Mouse (Mus musculus) kidney, embryonic 14.5 days (tissue): ENCODE results near the gene Anln. TPM values are rescaled to one million over a fixed set of nuclear protein-coding genes. Genes with fewer than 3 reads are reported as not detected.
"Not testable (repeated sequence)": the region's sequence is repeated elsewhere in the genome, so short reads cannot be mapped to it uniquely, and the experiment has no call there.

ENCODE experiments used
- ATAC-seq: fragments of 200-750 bp; cut with Nextera tagmentation; 2 replicates; pipeline ENCODE4 v1.8.0; 2017; ENCODE audit warnings: moderate number of reproducible peaks, mild to moderate bottlenecking, moderate TSS enrichment, moderate library complexity; ENCODE audit not compliant: low FRiP score, low TSS enrichment
- H3K27ac ChIP-seq: fragments of 300-500 bp; sonication (generic); 2 replicates; pipeline ENCODE4 v1.5.1; 2014; ENCODE audit warnings: low read depth, mild to moderate bottlenecking, low read length, moderate library complexity, mixed read lengths
- H3K27me3 ChIP-seq: fragments of 300-500 bp; sonication (generic); 2 replicates; pipeline ENCODE4 v1.6.1; 2014; ENCODE audit warnings: mild to moderate bottlenecking, low read length; ENCODE audit not compliant: control insufficient read depth, insufficient read depth
- H3K36me3 ChIP-seq: fragments of 300-500 bp; sonication (generic); 2 replicates; pipeline ENCODE4 v1.6.1; 2014; ENCODE audit warnings: low read length, mixed read lengths; ENCODE audit not compliant: control insufficient read depth, insufficient read depth
- H3K4me1 ChIP-seq: fragments of 300-500 bp; sonication (generic); 2 replicates; pipeline ENCODE4 v1.6.1; 2014; ENCODE audit warnings: low read length, mixed read lengths; ENCODE audit not compliant: control insufficient read depth, insufficient read depth
- H3K4me2 ChIP-seq: fragments of 300-500 bp; sonication (generic); replicated peaks from 2 replicates; pipeline ENCODE4 v1.6.1; 2014; ENCODE audit warnings: low read depth, mild to moderate bottlenecking, low read length
- H3K4me3 ChIP-seq: fragments of 300-500 bp; sonication (generic); 2 replicates; pipeline ENCODE4 v1.5.1; 2014; ENCODE audit warnings: mild to moderate bottlenecking, low read length
- H3K9ac ChIP-seq: fragments of 300-500 bp; sonication (generic); 2 replicates; pipeline ENCODE4 v1.6.1; 2014; ENCODE audit warnings: low read depth, mild to moderate bottlenecking, low read length, moderate library complexity
- H3K9me3 ChIP-seq: fragments of 300-500 bp; sonication (generic); 2 replicates; pipeline ENCODE4 v1.6.1; 2016; ENCODE audit warnings: low read length; ENCODE audit not compliant: control insufficient read depth
- WGBS: fragments of 180-500 bp; shearing (Covaris S2); extraction: QIAGEN DNeasy Blood & Tissue Kit; methylation state at CpG from one replicate; pipeline ENCODE4 v1.1.7; 2014; 5-methylcytosine and 5-hydroxymethylcytosine counted together
- polyA plus RNA-seq: library from polyadenylated mRNA; unstranded; fragments of >200 nt; fragmentation: Nextera tagmentation; extraction: Ambion mirVana; gene quantifications from 2 replicates; pipeline ENCODE4 v1.2.1, GENCODE M21; 2014

Anln gene
- polyA plus RNA-seq, 1 experiment from 2014 or later, result 54.3 TPM

- not testable (repeated sequence) for H3K36me3 ChIP-seq, H3K4me2 ChIP-seq, H3K4me1 ChIP-seq, H3K27me3 ChIP-seq, H3K4me3 ChIP-seq, H3K27ac ChIP-seq, H3K9ac ChIP-seq, H3K9me3 ChIP-seq, ATAC-seq
- 25% methylated on average over 4 of the region's 4 CpGs for WGBS
Observed at GRCm38 (mm10) chr9:22408344-22408743, 19.4 kb upstream of the Anln start.

GRCm38 (mm10) chr9:22407633-22408032, 18.6 kb upstream of the Anln start:
- H3K27ac ChIP-seq, H3K9me3 ChIP-seq, H3K4me1 ChIP-seq, H3K4me3 ChIP-seq, H3K9ac ChIP-seq, ATAC-seq, H3K27me3 ChIP-seq, H3K36me3 ChIP-seq, H3K4me2 ChIP-seq: not testable (repeated sequence)
- 93% methylated on average over 2 of the region's 4 CpGs for WGBS

- no peak overlapping the region for H3K4me2 ChIP-seq
- no peaks in the 10 kb centered on the region for H3K4me1 ChIP-seq
- no peaks in the 10 kb centered on the region for H3K36me3 ChIP-seq
- no peaks in the 10 kb centered on the region for H3K9me3 ChIP-seq
- H3K4me3 ChIP-seq, result no peak overlapping the region
- H3K9ac ChIP-seq, result no peak overlapping the region
- no peak for ATAC-seq
- no peaks in the 10 kb centered on the region for H3K27me3 ChIP-seq
- no peak overlapping the region for H3K27ac ChIP-seq
- 76% methylated on average over 3 of the region's 3 CpGs for WGBS
Observed at GRCm38 (mm10) chr9:22405414-22405813, 16.4 kb upstream of the Anln start.

DNA sequence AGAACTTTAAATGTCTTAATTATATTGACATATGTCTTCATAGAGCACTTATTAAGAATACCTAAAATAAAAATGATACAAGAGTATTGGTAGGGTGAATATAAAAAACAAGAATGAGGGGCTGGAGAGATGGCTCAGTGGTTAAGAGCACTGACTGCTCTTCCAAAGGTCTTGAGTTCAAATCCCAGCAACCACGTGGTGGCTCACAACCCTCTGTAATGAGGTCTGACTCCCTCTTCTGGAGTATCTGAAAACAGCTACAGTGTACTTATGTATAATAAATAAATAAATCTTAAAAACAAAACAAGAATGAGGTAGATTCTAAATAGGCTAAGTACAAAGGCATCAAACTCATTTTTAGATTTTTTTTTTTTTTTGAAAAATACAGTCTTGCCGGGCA, 14.5 kb upstream of the Anln start:
- WGBS, result 69% methylated on average over 2 of the region's 2 CpGs
- H3K9ac ChIP-seq, H3K27me3 ChIP-seq, H3K4me3 ChIP-seq, H3K9me3 ChIP-seq, H3K36me3 ChIP-seq, H3K4me1 ChIP-seq, H3K27ac ChIP-seq, H3K4me2 ChIP-seq, ATAC-seq: not testable (repeated sequence)

DNA sequence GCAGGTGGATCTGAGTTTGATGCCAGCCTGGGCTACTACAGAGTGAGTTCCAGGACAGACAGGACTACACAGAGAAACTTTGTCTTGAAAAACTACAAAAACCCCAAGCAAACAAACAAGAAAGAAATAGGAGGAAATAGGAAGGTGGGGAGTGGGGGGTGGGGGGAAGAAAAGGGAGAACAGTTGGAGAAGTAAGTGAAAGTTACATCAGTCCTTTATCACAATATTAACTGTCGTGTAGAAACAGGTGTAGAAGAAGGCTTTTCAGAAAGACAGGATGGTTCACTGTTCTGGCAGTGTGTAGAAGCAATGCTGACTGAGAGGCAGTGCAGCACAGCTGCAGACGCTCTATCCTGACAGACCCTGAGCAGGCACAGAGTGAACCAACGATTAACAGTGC, 14.0 kb upstream of the Anln start:
- no peak overlapping the region for H3K9ac ChIP-seq
- no peaks in the 10 kb centered on the region for H3K9me3 ChIP-seq
- H3K4me1 ChIP-seq, result no peaks in the 10 kb centered on the region
- no peaks in the 10 kb centered on the region for H3K36me3 ChIP-seq
- no peak overlapping the region for H3K27ac ChIP-seq
- ATAC-seq, result no peak
- 81% methylated on average over 3 of the region's 3 CpGs for WGBS
- H3K27me3 ChIP-seq, result no peaks in the 10 kb centered on the region
- no peak overlapping the region for H3K4me3 ChIP-seq
- H3K4me2 ChIP-seq, result no peak overlapping the region

GRCm38 (mm10) chr9:22402001-22402400, 13.0 kb upstream of the Anln start:
- H3K4me3 ChIP-seq, result no peak overlapping the region
- WGBS, result 86% methylated on average over 6 of the region's 6 CpGs
- no peaks in the 10 kb centered on the region for H3K36me3 ChIP-seq
- H3K27me3 ChIP-seq, result no peaks in the 10 kb centered on the region
- H3K4me2 ChIP-seq, result no peak overlapping the region
- H3K9ac ChIP-seq, result no peak overlapping the region
- no peak overlapping the region for H3K27ac ChIP-seq
- no peaks in the 10 kb centered on the region for H3K9me3 ChIP-seq
- H3K4me1 ChIP-seq, result no peaks in the 10 kb centered on the region
- ATAC-seq, result no peak

DNA sequence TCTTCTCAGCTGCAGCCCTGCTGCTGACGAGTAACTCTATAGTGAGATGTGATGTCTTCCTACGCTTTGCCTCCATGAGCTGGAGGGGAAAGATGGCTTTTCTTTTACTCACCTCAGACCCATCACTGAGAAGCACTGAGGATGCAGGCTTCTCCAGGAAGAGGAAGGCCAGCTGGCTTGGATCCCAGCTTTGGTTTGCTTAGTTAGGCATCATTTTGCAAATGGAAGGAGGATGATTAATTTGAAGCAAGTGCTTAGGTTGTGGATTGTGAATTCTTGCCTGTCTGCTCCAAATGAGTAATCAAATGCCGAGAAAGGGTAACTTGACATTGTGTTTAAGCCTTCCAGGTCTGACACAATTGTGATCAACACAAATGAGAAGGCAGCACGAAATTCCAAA, 10.0 kb upstream of the Anln start:
- H3K9me3 ChIP-seq, result no peaks in the 10 kb centered on the region
- WGBS, result 69% methylated on average over 4 of the region's 4 CpGs
- H3K4me2 ChIP-seq, result no peak overlapping the region
- no peaks in the 10 kb centered on the region for H3K27me3 ChIP-seq
- no peak overlapping the region for H3K4me3 ChIP-seq
- H3K36me3 ChIP-seq, result no peaks in the 10 kb centered on the region
- no peaks in the 10 kb centered on the region for H3K4me1 ChIP-seq
- H3K9ac ChIP-seq, result no peak overlapping the region
- no peak overlapping the region for H3K27ac ChIP-seq
- no peak for ATAC-seq

- Histone ChIP-seq H3K4me2 (no peak overlapping the region), H3K9ac (no peak overlapping the region), H3K27ac (no peak overlapping the region), H3K4me1 (no peaks in the 10 kb centered on the region), H3K36me3 (no peaks in the 10 kb centered on the region), H3K9me3 (no peaks in the 10 kb centered on the region), H3K27me3 (no peaks in the 10 kb centered on the region), H3K4me3 (no peak overlapping the region)
- WGBS, result 92% methylated on average over 2 of the region's 2 CpGs
- ATAC-seq, result no peak
Observed at GRCm38 (mm10) chr9:22394725-22395124, 5.7 kb upstream of the Anln start.

GRCm38 (mm10) chr9:22390390-22390789, 1.4 kb upstream of the Anln start:
- H3K27ac ChIP-seq, result no peak overlapping the region
- WGBS, result 82% methylated on average over 5 of the region's 5 CpGs
- ATAC-seq, result no peak
- no peak overlapping the region for H3K9ac ChIP-seq
- H3K4me3 ChIP-seq, result no peak overlapping the region
- no peaks in the 10 kb centered on the region for H3K36me3 ChIP-seq
- no peak overlapping the region for H3K4me2 ChIP-seq
- H3K9me3 ChIP-seq, result no peaks in the 10 kb centered on the region
- H3K4me1 ChIP-seq, result peaks cover 7% of the 10 kb centered on the region
- H3K27me3 ChIP-seq, result no peaks in the 10 kb centered on the region
